Mouse (Mus musculus): ENCODE data around the gene Dpp10. TPM values are rescaled to one million over a fixed set of nuclear protein-coding genes. Genes with fewer than 3 reads are reported as not detected.

Dpp10 gene
- polyA plus RNA-seq, 1 experiment from 2014 or later, result 3.8 TPM

DNA sequence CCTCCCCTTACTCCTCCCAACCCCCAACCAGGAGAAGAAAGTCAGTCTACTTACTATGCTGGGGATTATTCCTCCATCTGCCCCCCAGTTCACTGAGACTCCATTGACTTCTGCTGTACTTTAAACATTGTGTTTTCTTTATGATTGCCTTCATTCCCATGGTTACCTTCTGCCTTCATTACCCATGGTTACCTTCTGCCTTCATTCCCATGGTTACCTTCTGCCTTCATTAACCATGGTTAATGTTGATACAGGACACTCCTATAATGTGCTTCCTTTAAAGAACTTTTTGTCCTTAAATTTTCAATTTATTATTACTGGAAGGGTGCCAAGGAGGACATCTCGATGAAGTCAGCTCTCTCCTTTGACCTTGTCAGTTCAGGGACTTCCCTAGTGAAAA, 158.1 kb downstream of the Dpp10 start:
- no peak for ATAC-seq (ENCODE audit: low FRiP score, low read depth)

DNA sequence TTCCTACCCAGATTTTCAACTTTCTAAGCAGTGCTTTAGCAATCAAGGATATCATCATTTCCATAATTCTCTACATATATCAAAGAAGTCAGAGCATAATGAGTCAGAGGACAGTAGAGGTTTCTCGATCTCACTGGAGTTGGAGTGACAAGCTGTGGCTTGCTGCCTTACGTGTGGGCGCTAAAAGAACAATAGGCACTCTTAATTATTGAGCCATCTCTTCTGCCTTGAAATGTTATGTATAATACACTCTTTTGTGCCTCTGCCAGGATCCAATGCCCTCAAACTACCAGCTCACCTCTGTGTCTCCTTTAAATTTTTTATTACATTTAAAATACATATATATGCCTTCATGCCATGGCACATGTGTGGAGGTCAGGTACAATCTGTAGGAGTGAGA, 198.5 kb downstream of the Dpp10 start:
- Histone ChIP-seq H3K9me3 (no peaks in the 10 kb centered on the region), H3K9ac (no peak overlapping the region), H3K4me2 (replicated peaks) (no peak overlapping the region), H3K4me3 (no peak overlapping the region), H3K4me1 (no peaks in the 10 kb centered on the region), H3K36me3 (no peaks in the 10 kb centered on the region), H3K27me3 (replicated peaks) (no peaks in the 10 kb centered on the region), H3K27ac (no peak overlapping the region)
- ATAC-seq (ENCODE audit: low FRiP score, low read depth), result no peak
- WGBS, result 84% methylated on average over 3 of the region's 3 CpGs

More for the DNA sequence above, 158.1 kb downstream of the Dpp10 start:
- H3K27ac ChIP-seq, result no peak overlapping the region
- no peaks in the 10 kb centered on the region for H3K4me1 ChIP-seq
- no peak overlapping the region for H3K4me2 ChIP-seq (replicated peaks)
- WGBS, result 39% methylated on average over 1 of the region's 1 CpGs
- no peaks in the 10 kb centered on the region for H3K36me3 ChIP-seq
- no peak overlapping the region for H3K9ac ChIP-seq
- no peaks in the 10 kb centered on the region for H3K27me3 ChIP-seq (replicated peaks)
- H3K4me3 ChIP-seq, result no peak overlapping the region
- H3K9me3 ChIP-seq, result no peaks in the 10 kb centered on the region

DNA sequence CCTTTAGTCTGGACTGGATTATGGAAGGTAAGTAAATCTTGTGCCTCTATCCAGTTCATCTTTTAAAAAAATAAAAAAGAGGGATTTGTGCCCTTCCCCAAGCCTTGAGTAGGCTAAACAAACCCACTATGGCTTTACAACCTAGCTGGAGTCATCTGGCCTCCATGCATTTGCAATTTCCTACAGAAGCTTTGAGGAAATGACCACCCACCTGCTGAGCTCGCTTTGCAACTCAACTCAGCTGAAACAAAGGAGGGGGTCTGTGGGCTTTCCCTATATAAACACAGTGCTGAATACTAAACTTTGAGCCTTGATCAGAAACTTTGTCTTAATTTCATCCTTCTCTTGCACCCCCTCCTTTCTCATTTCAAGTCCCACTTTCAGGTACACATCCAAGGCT, 244.2 kb downstream of the Dpp10 start:
- no peak for ATAC-seq (ENCODE audit: low FRiP score, low read depth)
- no peak overlapping the region for H3K9ac ChIP-seq
- H3K36me3 ChIP-seq, result no peaks in the 10 kb centered on the region
- no peak overlapping the region for H3K4me2 ChIP-seq (replicated peaks)
- no peak overlapping the region for H3K27ac ChIP-seq
- H3K4me1 ChIP-seq, result no peaks in the 10 kb centered on the region
- H3K27me3 ChIP-seq (replicated peaks), result no peaks in the 10 kb centered on the region
- no peak overlapping the region for H3K4me3 ChIP-seq
- WGBS, result 11% methylated on average over 1 of the region's 1 CpGs
- H3K9me3 ChIP-seq, result no peaks in the 10 kb centered on the region

DNA sequence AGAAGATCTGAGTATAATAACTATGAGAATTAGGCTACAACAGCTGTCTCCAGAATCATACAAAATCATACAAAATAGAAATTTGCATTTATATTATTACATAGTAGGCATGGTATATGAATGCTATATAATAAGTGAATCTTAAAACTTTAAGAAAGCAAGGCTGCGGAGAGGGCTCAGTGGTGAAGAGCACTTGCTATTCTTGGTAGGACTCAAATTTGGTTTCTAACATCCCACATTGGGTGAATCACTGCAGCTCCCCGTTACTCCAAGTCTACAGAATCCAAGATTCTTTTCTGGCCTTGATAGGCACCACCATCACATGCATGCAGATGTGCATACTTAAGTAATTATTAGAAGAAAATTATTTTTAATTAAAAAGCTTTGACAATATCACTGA, 279.8 kb downstream of the Dpp10 start:
- no peaks in the 10 kb centered on the region for H3K4me1 ChIP-seq
- H3K4me3 ChIP-seq, result no peak overlapping the region
- H3K9me3 ChIP-seq, result no peaks in the 10 kb centered on the region
- H3K27ac ChIP-seq, result no peak overlapping the region
- no peaks in the 10 kb centered on the region for H3K27me3 ChIP-seq (replicated peaks)
- H3K36me3 ChIP-seq, result no peaks in the 10 kb centered on the region
- 91% methylated on average over 2 of the region's 2 CpGs for WGBS
- no peak for ATAC-seq (ENCODE audit: low FRiP score, low read depth)
- H3K9ac ChIP-seq, result no peak overlapping the region
- H3K4me2 ChIP-seq (replicated peaks), result no peak overlapping the region

DNA sequence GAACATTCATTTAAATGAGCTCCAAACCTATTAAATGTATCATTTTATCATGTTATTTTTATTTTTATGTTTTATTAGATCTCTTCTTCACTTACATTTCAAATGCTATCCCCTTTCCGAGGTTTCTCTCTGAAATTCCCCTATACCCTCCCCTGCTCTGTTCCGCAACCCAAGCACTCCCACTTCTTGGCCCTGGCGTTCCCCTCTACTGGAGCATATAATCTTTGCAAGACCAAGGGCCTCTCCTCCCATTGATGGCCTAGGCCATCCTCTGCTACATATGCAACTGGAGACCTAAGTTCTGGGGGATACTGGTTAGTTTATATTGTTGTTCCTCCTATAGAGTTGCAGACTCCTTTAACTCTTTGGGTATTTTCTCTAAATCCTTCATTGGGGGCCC, 283.1 kb downstream of the Dpp10 start:
- H3K36me3 ChIP-seq, result no peaks in the 10 kb centered on the region
- no peaks in the 10 kb centered on the region for H3K9me3 ChIP-seq
- H3K4me1 ChIP-seq, result no peaks in the 10 kb centered on the region
- no peaks in the 10 kb centered on the region for H3K27me3 ChIP-seq (replicated peaks)
- H3K27ac ChIP-seq, result no peak overlapping the region
- H3K9ac ChIP-seq, result no peak overlapping the region
- 92% methylated on average over 3 of the region's 3 CpGs for WGBS
- no peak overlapping the region for H3K4me3 ChIP-seq
- no peak for ATAC-seq (ENCODE audit: low FRiP score, low read depth)
- H3K4me2 ChIP-seq (replicated peaks), result no peak overlapping the region

DNA sequence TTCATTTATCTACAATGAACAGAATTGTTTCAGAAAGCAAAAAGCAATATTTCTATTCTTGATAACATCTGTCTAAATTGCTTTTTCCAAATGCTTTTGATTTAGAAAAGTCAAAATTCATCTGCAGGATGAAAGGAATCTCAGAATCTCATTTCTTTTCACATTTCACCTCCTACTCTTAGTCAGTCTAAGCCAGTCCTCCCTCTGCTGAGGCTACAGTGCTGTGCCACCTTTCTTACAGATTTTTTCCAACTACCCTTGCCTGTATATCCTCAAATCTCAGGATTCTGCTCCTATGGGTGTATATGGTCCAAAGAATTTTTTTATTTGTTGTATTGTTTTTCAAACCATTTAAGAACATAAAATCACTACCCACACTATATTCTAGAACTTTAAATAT, 289.3 kb downstream of the Dpp10 start:
- H3K4me2 ChIP-seq (replicated peaks), result no peak overlapping the region
- H3K27ac ChIP-seq, result no peak overlapping the region
- no peaks in the 10 kb centered on the region for H3K36me3 ChIP-seq
- no peaks in the 10 kb centered on the region for H3K4me1 ChIP-seq
- H3K9me3 ChIP-seq, result no peaks in the 10 kb centered on the region
- no peak overlapping the region for H3K4me3 ChIP-seq
- H3K27me3 ChIP-seq (replicated peaks), result no peaks in the 10 kb centered on the region
- no peak overlapping the region for H3K9ac ChIP-seq
- ATAC-seq (ENCODE audit: low FRiP score, low read depth), result no peak

DNA sequence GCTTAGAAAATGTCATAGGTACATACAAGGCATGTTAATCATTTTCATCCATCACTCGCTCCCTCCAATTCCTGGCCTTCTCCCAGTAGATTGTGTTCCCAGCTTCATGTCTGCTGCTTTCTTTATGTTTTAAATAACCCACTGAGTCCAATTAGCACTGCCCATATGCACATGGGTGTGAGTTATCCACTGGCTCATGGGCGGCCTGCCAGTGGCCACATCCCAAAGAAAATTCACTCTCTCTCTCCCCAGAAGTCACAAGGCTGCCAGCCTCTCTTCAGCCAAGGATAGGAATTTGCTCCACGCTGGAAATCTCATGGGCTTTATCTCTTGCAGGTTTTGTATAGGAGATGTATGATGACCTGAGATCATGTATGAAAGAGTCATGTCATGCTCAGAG, 338.1 kb downstream of the Dpp10 start:
- no peaks in the 10 kb centered on the region for H3K27me3 ChIP-seq (replicated peaks)
- H3K36me3 ChIP-seq, result no peaks in the 10 kb centered on the region
- no peak overlapping the region for H3K4me2 ChIP-seq (replicated peaks)
- no peaks in the 10 kb centered on the region for H3K4me1 ChIP-seq
- H3K4me3 ChIP-seq, result no peak overlapping the region
- 83% methylated on average over 3 of the region's 3 CpGs for WGBS
- no peak overlapping the region for H3K27ac ChIP-seq
- no peak for ATAC-seq (ENCODE audit: low FRiP score, low read depth)
- H3K9ac ChIP-seq, result no peak overlapping the region
- H3K9me3 ChIP-seq, result no peaks in the 10 kb centered on the region

DNA sequence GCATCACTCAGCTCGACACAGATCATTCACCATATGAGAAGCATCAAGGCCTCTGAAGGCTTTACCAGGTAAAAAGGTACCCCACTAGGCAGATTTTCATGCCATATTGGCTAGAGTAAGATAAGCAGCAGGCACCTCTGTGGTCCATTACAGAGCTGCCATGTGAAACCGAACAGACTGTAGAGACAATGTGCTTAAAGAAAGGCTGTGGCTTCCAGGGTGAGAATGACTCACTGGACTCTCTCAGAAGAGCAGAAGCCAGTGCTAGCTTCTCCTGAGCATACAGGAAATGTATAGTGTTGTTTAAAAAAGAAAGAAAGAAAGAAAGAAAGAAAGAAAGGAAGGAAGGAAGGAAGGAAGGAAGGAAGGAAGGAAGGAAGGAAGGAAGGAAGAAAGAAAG, 386.9 kb downstream of the Dpp10 start:
- WGBS, result 81% methylated on average over 2 of the region's 2 CpGs
- Histone ChIP-seq H3K27ac (no peak overlapping the region), H3K9me3 (no peaks in the 10 kb centered on the region), H3K27me3 (replicated peaks) (no peaks in the 10 kb centered on the region), H3K36me3 (no peaks in the 10 kb centered on the region), H3K4me2 (replicated peaks) (no peak overlapping the region), H3K9ac (no peak overlapping the region), H3K4me3 (no peak overlapping the region), H3K4me1 (no peaks in the 10 kb centered on the region)
- no peak for ATAC-seq (ENCODE audit: low FRiP score, low read depth)

DNA sequence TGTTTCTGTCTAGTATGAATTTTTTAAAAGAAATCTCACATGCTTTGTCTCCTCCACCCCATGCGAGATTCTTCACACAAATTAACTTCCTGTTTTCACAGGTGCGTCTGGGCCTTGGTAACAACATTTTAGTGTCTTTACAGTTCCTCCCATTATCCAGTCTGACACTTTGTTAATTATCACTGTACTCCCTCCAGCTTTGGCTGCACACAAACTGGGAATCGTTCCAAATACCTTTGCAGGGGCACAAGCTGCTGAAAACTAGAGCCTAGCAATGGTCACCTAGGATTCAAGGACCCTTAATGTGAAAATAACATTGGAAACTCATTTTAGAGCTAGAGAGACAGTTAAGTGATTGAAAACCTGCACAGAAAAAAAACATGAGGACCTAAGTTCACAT, 388.8 kb downstream of the Dpp10 start:
- no peaks in the 10 kb centered on the region for H3K27me3 ChIP-seq (replicated peaks)
- H3K4me1 ChIP-seq, result no peaks in the 10 kb centered on the region
- H3K9me3 ChIP-seq, result no peaks in the 10 kb centered on the region
- no peak overlapping the region for H3K27ac ChIP-seq
- ATAC-seq (ENCODE audit: low FRiP score, low read depth), result no peak
- H3K36me3 ChIP-seq, result no peaks in the 10 kb centered on the region
- H3K4me2 ChIP-seq (replicated peaks), result no peak overlapping the region
- 68% methylated on average over 3 of the region's 3 CpGs for WGBS
- H3K9ac ChIP-seq, result no peak overlapping the region
- H3K4me3 ChIP-seq, result no peak overlapping the region

DNA sequence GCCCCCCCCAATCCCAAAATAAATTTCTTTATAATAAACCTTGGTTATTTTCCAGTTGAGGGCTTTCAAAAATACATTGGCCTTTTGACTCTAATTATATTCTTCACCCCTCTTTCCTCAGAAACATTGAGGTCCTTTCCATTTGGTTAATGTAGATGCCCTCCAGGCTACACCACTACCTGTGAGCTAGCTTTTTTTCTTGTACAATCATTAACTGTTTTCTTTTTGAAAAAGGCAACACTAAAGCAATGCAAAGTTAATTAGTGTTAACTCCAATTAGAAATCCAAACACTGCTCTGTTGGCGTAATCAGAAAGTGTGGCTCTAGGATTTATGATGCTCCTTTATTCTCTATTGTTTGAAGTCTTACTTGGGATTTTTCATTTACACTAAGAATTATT, 407.5 kb downstream of the Dpp10 start:
- Histone ChIP-seq H3K4me3 (no peak overlapping the region), H3K9ac (no peak overlapping the region), H3K36me3 (no peaks in the 10 kb centered on the region), H3K4me1 (no peaks in the 10 kb centered on the region), H3K4me2 (replicated peaks) (no peak overlapping the region), H3K9me3 (no peaks in the 10 kb centered on the region), H3K27me3 (replicated peaks) (no peaks in the 10 kb centered on the region), H3K27ac (no peak overlapping the region)
- ATAC-seq (ENCODE audit: low FRiP score, low read depth), result no peak
- WGBS, result 76% methylated on average over 1 of the region's 1 CpGs

DNA sequence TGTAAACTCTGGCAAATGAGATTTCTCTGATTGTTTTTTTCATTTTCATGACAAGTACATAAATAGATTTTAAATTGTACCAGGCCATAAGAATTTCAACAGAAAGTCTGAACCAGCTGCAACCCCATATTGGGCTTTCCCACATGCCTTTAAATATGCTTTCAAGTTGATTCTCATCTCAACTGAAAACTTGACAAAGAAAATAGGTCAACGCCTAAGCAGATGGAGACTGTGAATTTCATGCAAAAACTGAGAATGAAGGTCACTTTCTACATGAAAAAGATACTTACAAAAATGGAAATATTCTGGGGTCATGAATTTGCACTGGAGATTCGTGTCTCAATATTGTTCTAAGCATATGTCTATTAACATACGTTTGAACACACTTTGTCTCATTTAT, 417.1 kb downstream of the Dpp10 start:
- H3K4me2 ChIP-seq (replicated peaks), result no peak overlapping the region
- no peaks in the 10 kb centered on the region for H3K36me3 ChIP-seq
- no peak overlapping the region for H3K27ac ChIP-seq
- no peak for ATAC-seq (ENCODE audit: low FRiP score, low read depth)
- no peaks in the 10 kb centered on the region for H3K4me1 ChIP-seq
- H3K9ac ChIP-seq, result no peak overlapping the region
- H3K4me3 ChIP-seq, result no peak overlapping the region
- WGBS, result 85% methylated on average over 3 of the region's 3 CpGs
- H3K9me3 ChIP-seq, result no peaks in the 10 kb centered on the region
- H3K27me3 ChIP-seq (replicated peaks), result no peaks in the 10 kb centered on the region

DNA sequence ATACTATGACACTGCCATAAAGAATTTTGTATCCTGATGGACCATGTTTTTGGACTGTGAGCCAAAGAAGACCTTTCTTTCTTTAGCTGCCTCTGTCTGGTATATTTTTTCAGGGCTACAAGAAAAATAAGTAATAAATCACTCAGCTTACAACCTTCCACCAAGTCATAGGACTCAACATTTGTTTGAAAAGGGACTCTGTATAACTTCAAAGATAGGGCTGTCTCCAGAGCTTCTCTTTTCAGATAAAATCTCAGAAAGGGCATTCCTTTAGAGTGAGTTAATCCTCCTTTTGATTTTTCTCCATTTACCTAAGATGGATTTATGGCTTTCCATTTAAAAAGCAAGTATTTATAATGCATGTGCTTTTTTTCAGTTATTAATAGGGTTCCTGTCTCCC, 460.5 kb downstream of the Dpp10 start:
- Histone ChIP-seq H3K9me3 (no peaks in the 10 kb centered on the region), H3K9ac (no peak overlapping the region), H3K4me2 (replicated peaks) (no peak overlapping the region), H3K36me3 (no peaks in the 10 kb centered on the region), H3K4me1 (no peaks in the 10 kb centered on the region), H3K27me3 (replicated peaks) (no peaks in the 10 kb centered on the region), H3K27ac (no peak overlapping the region), H3K4me3 (no peak overlapping the region)
- no peak for ATAC-seq (ENCODE audit: low FRiP score, low read depth)

DNA sequence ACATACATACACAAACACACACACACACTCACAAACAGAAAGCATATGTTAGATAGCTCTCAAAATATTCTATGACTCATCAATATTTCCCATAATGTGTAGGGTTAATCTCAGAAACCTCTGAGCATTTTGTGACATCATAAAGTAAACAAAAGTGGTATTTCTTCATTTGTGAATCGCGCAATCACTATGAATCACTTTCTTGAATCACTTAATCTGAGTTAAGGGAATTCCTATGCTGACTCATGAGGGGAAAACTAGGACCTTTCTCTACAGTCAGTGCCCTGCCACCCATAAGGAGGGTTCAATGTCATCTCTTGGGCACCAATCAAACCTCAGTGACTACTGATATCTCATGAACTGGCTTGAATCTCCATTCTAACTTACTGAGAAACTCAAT, 465.2 kb downstream of the Dpp10 start:
- H3K9me3 ChIP-seq, result no peaks in the 10 kb centered on the region
- no peaks in the 10 kb centered on the region for H3K4me1 ChIP-seq
- ATAC-seq (ENCODE audit: low FRiP score, low read depth), result no peak
- no peaks in the 10 kb centered on the region for H3K36me3 ChIP-seq
- no peak overlapping the region for H3K27ac ChIP-seq
- 96% methylated on average over 2 of the region's 2 CpGs for WGBS
- no peaks in the 10 kb centered on the region for H3K27me3 ChIP-seq (replicated peaks)
- H3K4me2 ChIP-seq (replicated peaks), result no peak overlapping the region
- H3K9ac ChIP-seq, result no peak overlapping the region
- no peak overlapping the region for H3K4me3 ChIP-seq

DNA sequence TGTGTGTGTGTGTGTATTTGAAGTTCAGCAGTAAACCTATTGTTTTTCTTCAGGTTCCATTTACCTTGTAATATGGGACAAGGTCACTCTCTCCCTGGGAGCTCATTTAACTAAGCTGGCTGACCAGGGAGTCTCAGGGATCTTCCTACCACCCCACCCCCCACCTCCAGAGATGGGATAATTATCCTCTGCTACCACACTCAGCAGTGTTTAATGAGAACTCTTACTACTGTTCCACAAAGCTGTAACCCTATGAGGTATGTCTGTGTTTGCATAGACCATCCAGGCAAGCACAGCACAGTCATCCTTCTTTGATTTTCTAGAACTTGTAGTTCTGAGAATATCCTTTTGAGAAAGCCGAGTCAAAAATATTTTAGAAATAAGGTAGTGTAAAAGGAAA, 471.6 kb downstream of the Dpp10 start:
- no peak for ATAC-seq (ENCODE audit: low FRiP score, low read depth)
- Histone ChIP-seq H3K4me2 (replicated peaks) (no peak overlapping the region), H3K4me1 (no peaks in the 10 kb centered on the region), H3K27ac (no peak overlapping the region), H3K9me3 (no peaks in the 10 kb centered on the region), H3K27me3 (replicated peaks) (no peaks in the 10 kb centered on the region), H3K4me3 (no peak overlapping the region), H3K36me3 (no peaks in the 10 kb centered on the region), H3K9ac (no peak overlapping the region)
- WGBS, result 91% methylated on average over 1 of the region's 1 CpGs

Data from neural tube, embryonic 12.5 days (tissue).